Comparison of ENCODE assay signal across 24 mouse cellular contexts in the genomic region with DNA sequence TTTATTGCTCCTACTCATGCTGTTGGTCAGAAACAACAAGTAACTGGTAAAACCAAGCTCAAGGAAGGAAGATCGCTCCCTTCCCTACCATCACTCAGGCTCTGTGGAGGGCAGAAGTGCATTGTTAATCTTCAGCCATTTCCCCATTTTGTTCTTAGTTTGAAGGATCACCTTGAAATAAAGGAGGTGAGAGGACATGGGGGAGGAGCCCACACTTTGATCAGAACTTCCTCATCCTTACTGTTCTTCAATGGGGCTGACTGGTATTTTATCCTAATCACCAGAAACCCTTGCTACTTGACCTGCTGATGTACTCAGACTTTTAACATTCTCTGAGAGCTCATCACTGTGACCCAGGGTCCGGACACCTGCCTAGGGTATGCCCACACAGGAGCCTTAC. TPM values are rescaled to one million over a fixed set of nuclear protein-coding genes. Genes with fewer than 3 reads are reported as not detected.
A peak's percentile ranks its signal among the peaks of the same experiment; 100 is the strongest.
DNase-seq lines count a peak whose midpoint lies in the region; ATAC-seq and TF ChIP-seq lines count a peak whose summit lies in the region.
"Had no signal": no experiment of that assay in that cellular context is flagged by ENCODE, and none has a peak within 500 bp of the region (broad histone marks: within the 10 kb centered on the region; RNA-seq: fewer than 3 reads in every experiment).

No protein-coding gene starts in this region.

- H3K4me1 ChIP-seq in MEL (ENCODE audit: control insufficient read depth in 1 of 2, insufficient read depth in 2 of 2, low read length in 2 of 2): peaks cover 0 to 6% of the 10 kb centered on the region in 2 experiments; a peak in 2 of 4 replicates
- peaks cover 6% of the 10 kb centered on the region; the same call in 1 of the 2 replicates for H3K4me1 ChIP-seq in midbrain, embryonic 10.5 days
- H3K4me1 ChIP-seq: embryonic facial prominence, embryonic 10.5 days; embryonic facial prominence, embryonic 12.5 days; forebrain, embryonic 13.5 days; forebrain, embryonic 15.5 days had no signal

- no peak for TF ChIP-seq CTCF in MEL (IDR thresholded peaks at IDR 0.05 in 2 of 3, conservative IDR thresholded peaks at IDR 0.05 in 1 of 3; ENCODE audit: control insufficient read depth in 1 of 3, insufficient read depth in 1 of 3, low read depth in 2 of 3, low read length in 3 of 3, poor library complexity in 1 of 3, severe bottlenecking in 1 of 3)

- TF ChIP-seq RAD21 in MEL (IDR thresholded peaks at IDR 0.05; ENCODE audit: low read depth, low read length): no peak

- no peaks in the 10 kb centered on the region for H3K27me3 ChIP-seq in MEL (ENCODE audit: control insufficient read depth in 1 of 2, insufficient read depth in 2 of 2, low read length in 2 of 2)
- no peaks in the 10 kb centered on the region for H3K27me3 ChIP-seq in midbrain, embryonic 10.5 days (ENCODE audit: low read depth, poor library complexity, severe bottlenecking)
- H3K27me3 ChIP-seq: embryonic facial prominence, embryonic 12.5 days; forebrain, embryonic 13.5 days; forebrain, embryonic 15.5 days had no signal

- H3K79me2 ChIP-seq in MEL (ENCODE audit: control insufficient read depth, insufficient read depth, low read length, poor library complexity): no peaks in the 10 kb centered on the region

- H3K36me3 ChIP-seq in MEL (ENCODE audit: control insufficient read depth in 1 of 2, insufficient read depth in 2 of 2, low read length in 2 of 2): peaks cover 0 to 10% of the 10 kb centered on the region in 2 experiments; a peak in 2 of 4 replicates
- H3K36me3 ChIP-seq in midbrain, embryonic 10.5 days: no peaks in the 10 kb centered on the region
- H3K36me3 ChIP-seq: embryonic facial prominence, embryonic 10.5 days; embryonic facial prominence, embryonic 12.5 days; forebrain, embryonic 15.5 days had no signal

- no peak overlapping the region for H3K9ac ChIP-seq in MEL (ENCODE audit: control insufficient read depth, low read depth, low read length, poor library complexity, severe bottlenecking)
- H3K9ac ChIP-seq: embryonic facial prominence, embryonic 12.5 days; forebrain, embryonic 13.5 days; forebrain, embryonic 15.5 days; forebrain, postnatal 0 days had no signal

- 0 out of 2 replicates have a peak, but pooled peaks have one; percentile 40 for ATAC-seq in common myeloid progenitor, adult 5-6 weeks (replicated peaks; ENCODE audit: low read depth, poor library complexity, severe bottlenecking)
- ATAC-seq in hematopoietic stem cell, adult 5-6 weeks (replicated peaks in 1 of 2; ENCODE audit: insufficient read depth in 1 of 2, low FRiP score in 2 of 2, low TSS enrichment in 1 of 2, low read depth in 1 of 2, poor library complexity in 2 of 2, severe bottlenecking in 2 of 2): peak; percentile 17 to 27; a peak in 1 of 4 replicates
- ATAC-seq in megakaryocyte progenitor cell, adult 5-6 weeks (replicated peaks; ENCODE audit: poor library complexity): peak; percentile 29; the same call in 1 of the 2 replicates
- ATAC-seq: forebrain, embryonic 13.5 days; forebrain, embryonic 15.5 days; forebrain, postnatal 0 days; Patski had no signal

- no peak overlapping the region for H3K27ac ChIP-seq in MEL (ENCODE audit: control insufficient read depth, low read depth, low read length)
- no peak overlapping the region for H3K27ac ChIP-seq in midbrain, embryonic 10.5 days (replicated peaks)
- H3K27ac ChIP-seq: embryonic facial prominence, embryonic 10.5 days; embryonic facial prominence, embryonic 12.5 days; forebrain, embryonic 13.5 days; forebrain, embryonic 15.5 days had no signal

- peak in 1 of 2 experiments; percentile 8; a peak in 1 of 4 replicates for TF ChIP-seq EP300 in MEL (IDR thresholded peaks at IDR 0.05; ENCODE audit: low read depth in 1 of 2, low read length in 2 of 2)

- DNase-seq in MEL (ENCODE audit: low read depth, low spot score): peak; percentile 75
- no peak for DNase-seq in midbrain, embryonic 10.5 days (ENCODE audit: low spot score)
- no peak for DNase-seq in kidney, adult 9 months
- DNase-seq in retina, postnatal 1 day: no peak
- DNase-seq in T-cell, adult 2 months (ENCODE audit: low spot score): no peak
- DNase-seq: adrenal gland, adult 2 months; adrenal gland, postnatal 10 days; adrenal gland, postnatal 25 days; cerebellum, adult 11 months; cerebellum, adult 18-20 months; cerebellum, adult 8-10 months; cerebellum, adult 9-11 months; cerebellum, postnatal 14 days; cerebellum, postnatal 36 days; forebrain, postnatal 0 days had no signal

- no peak for TF ChIP-seq POLR2A in MEL (IDR thresholded peaks at IDR 0.05; ENCODE audit: control insufficient read depth in 1 of 2, insufficient read depth in 1 of 2, low read depth in 1 of 2, low read length in 2 of 2, poor library complexity in 1 of 2)

- H3K4me3 ChIP-seq in MEL (ENCODE audit: control insufficient read depth in 1 of 2, insufficient read depth in 1 of 2, low read depth in 2 of 2, low read length in 2 of 2): no peak overlapping the region
- H3K4me3 ChIP-seq in midbrain, embryonic 10.5 days: no peak overlapping the region
- H3K4me3 ChIP-seq: embryonic facial prominence, embryonic 10.5 days; embryonic facial prominence, embryonic 12.5 days; forebrain, embryonic 13.5 days; forebrain, embryonic 15.5 days had no signal

- H3K9me3 ChIP-seq in MEL (replicated peaks; ENCODE audit: insufficient read depth, low read length): no peaks in the 10 kb centered on the region
- no peaks in the 10 kb centered on the region for H3K9me3 ChIP-seq in midbrain, embryonic 10.5 days (replicated peaks)
- H3K9me3 ChIP-seq: embryonic facial prominence, embryonic 10.5 days; embryonic facial prominence, embryonic 12.5 days; forebrain, embryonic 13.5 days; forebrain, embryonic 15.5 days had no signal

- WGBS in midbrain, embryonic 10.5 days: 92% methylated on average over 2 of the region's 2 CpGs

TF ChIP-seq in MEL, 35 proteins besides CTCF, POLR2A, EP300 and RAD21:
- TF ChIP-seq MAFK (IDR thresholded peaks at IDR 0.05; ENCODE audit: borderline replicate concordance, low read depth, low read length) (no peak), ZC3H11A (IDR thresholded peaks at IDR 0.05; ENCODE audit: low read depth, low read length) (no peak), POLR2AphosphoS2 (IDR thresholded peaks at IDR 0.05; ENCODE audit: low read length) (no peak), ZNF384 (IDR thresholded peaks at IDR 0.05; ENCODE audit: low read depth, low read length) (no peak), HCFC1 (IDR thresholded peaks at IDR 0.05; ENCODE audit: low read depth, low read length) (no peak), UBTF (IDR thresholded peaks at IDR 0.05; ENCODE audit: borderline replicate concordance, insufficient read depth, low read depth, low read length) (no peak), MXI1 (IDR thresholded peaks at IDR 0.05; ENCODE audit: low read depth, low read length) (no peak), RCOR1 (IDR thresholded peaks at IDR 0.05; ENCODE audit: low read depth, low read length) (no peak), GABPA (IDR thresholded peaks at IDR 0.05; ENCODE audit: low read depth, low read length) (no peak), KAT2A (conservative IDR thresholded peaks at IDR 0.05; ENCODE audit: low read depth, low read length) (no peak), NRF1 (IDR thresholded peaks at IDR 0.05; ENCODE audit: insufficient read depth, low read depth, low read length, poor library complexity, severe bottlenecking) (no peak), ZKSCAN1 (IDR thresholded peaks at IDR 0.05; ENCODE audit: low read depth, low read length) (no peak), POLR2AphosphoS5 (IDR thresholded peaks at IDR 0.05; ENCODE audit: borderline replicate concordance, low read depth, low read length) (no peak), CHD2 (IDR thresholded peaks at IDR 0.05; ENCODE audit: low read length) (no peak), TBP (IDR thresholded peaks at IDR 0.05; ENCODE audit: low read depth, low read length) (no peak), MEF2A (IDR thresholded peaks at IDR 0.05; ENCODE audit: extremely low read depth, insufficient replicate concordance, low read depth, low read length, poor library complexity, severe bottlenecking) (no peak), MYB (IDR thresholded peaks at IDR 0.05; ENCODE audit: low read depth, low read length) (no peak), NELFE (IDR thresholded peaks at IDR 0.05; ENCODE audit: low read depth, low read length) (no peak)

RNA-seq across cellular contexts. Expression of gene Zpbp, which starts 33.5 kb away (rescaled TPM):
- total RNA-seq in MEL (2012; rRNA removed): 0.39 and 0.42 TPM in 2 replicates
- under 1 TPM in 1 of 2 experiments, not detected in 1; 0.47 TPM for polyA plus RNA-seq in MEL (2012; ENCODE audit: insufficient read depth in 1 of 2, insufficient read length in 2 of 2, low read depth in 1 of 2, low replicate concordance in 2 of 2, missing spikeins in 1 of 2)
- 1.1 and 3.2 TPM in 2 replicates for total RNA-seq in common myeloid progenitor, adult 5-6 weeks (2017)
- 3.3 and 4.7 TPM in 2 replicates for total RNA-seq in hematopoietic stem cell, adult 5-6 weeks (2017)
- 1.8 and 2.8 TPM in 2 replicates for total RNA-seq in megakaryocyte progenitor cell, adult 5-6 weeks (2015)
- total RNA-seq in megakaryocyte progenitor cell, adult 5-6 weeks (2017): 0.88 and 1.3 TPM in 2 replicates
- 0.43 and 0.58 TPM in 2 replicates for polyA plus RNA-seq in midbrain, embryonic 10.5 days (2016; fragmentation: Nextera tagmentation; extraction: Ambion mirVana)
- polyA plus RNA-seq: C2C12 had no signal

RNA-seq across cellular contexts. Expression of gene Spata48, which starts 33.8 kb away (rescaled TPM):
- 0.15 and 0.29 TPM in 2 replicates for total RNA-seq in MEL (2012; rRNA removed)
- 1 to 10 TPM in 1 of 2 experiments, not detected in 1; 1.1 TPM for polyA plus RNA-seq in MEL (2012; ENCODE audit: insufficient read depth in 1 of 2, insufficient read length in 2 of 2, low read depth in 1 of 2, low replicate concordance in 2 of 2, missing spikeins in 1 of 2)
- 1.1 and 3.2 TPM in 2 replicates for total RNA-seq in common myeloid progenitor, adult 5-6 weeks (2017)
- 2.0 TPM in 1 of 2 replicates, not detected in the other for total RNA-seq in hematopoietic stem cell, adult 5-6 weeks (2017)
- 1.6 and 3.0 TPM in 2 replicates for total RNA-seq in megakaryocyte progenitor cell, adult 5-6 weeks (2015)
- total RNA-seq in megakaryocyte progenitor cell, adult 5-6 weeks (2017): 0.21 and 0.84 TPM in 2 replicates
- 0.82 and 1.7 TPM in 2 replicates for polyA plus RNA-seq in midbrain, embryonic 10.5 days (2016; fragmentation: Nextera tagmentation; extraction: Ambion mirVana)
- polyA plus RNA-seq: C2C12, Patski had no signal
